Mouse (Mus musculus) cortical plate, adult 2 months (tissue): ENCODE measurements around the gene Dock10.

ENCODE experiments used
- CTCF ChIP-seq: fragments of 200-500 bp; IDR thresholded peaks from 2 replicates; pipeline ENCODE4 v1.5.1; 2011; ENCODE audit warnings: mild to moderate bottlenecking, control low read depth, low read length; ENCODE audit not compliant: insufficient read depth; ENCODE audit errors: extremely low read depth
- POLR2A ChIP-seq: fragments of 200-500 bp; IDR thresholded peaks from 2 replicates; pipeline ENCODE4 v1.6.1; 2011; ENCODE audit warnings: mild to moderate bottlenecking, low read length, control low read depth; ENCODE audit not compliant: insufficient read depth; ENCODE audit errors: extremely low read depth

GRCm38 (mm10) chr1:80583281-80583680 is 175.0 kb downstream of the Dock10 start:
- TF ChIP-seq POLR2A (no peak), CTCF (no peak)
